Mouse (Mus musculus) lung, embryonic 14.5 days (tissue): ENCODE data around the gene Olfr722. TPM values are rescaled to one million over a fixed set of nuclear protein-coding genes. Genes with fewer than 3 reads are reported as not detected.
"Not testable (repeated sequence)": the region's sequence is repeated elsewhere in the genome, so short reads cannot be mapped to it uniquely, and the experiment has no call there.

Experiments used
- ATAC-seq: fragments of 200-750 bp; cut with Nextera tagmentation; 2 replicates; pipeline ENCODE4 v1.8.0; 2017; ENCODE audit warnings: mild to moderate bottlenecking, moderate TSS enrichment, moderate library complexity; ENCODE audit not compliant: insufficient read depth
- DNase-seq: peaks from one replicate; pipeline ENCODE4 v3.0.0-alpha.2; 2015
- H3K27ac ChIP-seq: fragments of 300-500 bp; sonication (generic); 2 replicates; pipeline ENCODE4 v1.5.1; 2014; ENCODE audit warnings: low read depth, mild to moderate bottlenecking, moderate library complexity
- H3K27me3 ChIP-seq: fragments of 300-500 bp; sonication (generic); 2 replicates; pipeline ENCODE4 v1.6.1; 2014; ENCODE audit warnings: low read length, control low read depth; ENCODE audit not compliant: insufficient read depth
- H3K36me3 ChIP-seq: fragments of 300-500 bp; sonication (generic); 2 replicates; pipeline ENCODE4 v1.6.1; 2014; ENCODE audit warnings: control low read depth; ENCODE audit not compliant: insufficient read depth
- H3K4me1 ChIP-seq: fragments of 300-500 bp; sonication (generic); 2 replicates; pipeline ENCODE4 v1.6.1; 2014; ENCODE audit warnings: antibody characterized with exemption, control low read depth; ENCODE audit not compliant: insufficient read depth
- H3K4me2 ChIP-seq: fragments of 300-500 bp; sonication (generic); 2 replicates; pipeline ENCODE4 v1.6.1; 2014; ENCODE audit warnings: mild to moderate bottlenecking
- H3K4me3 ChIP-seq: fragments of 300-500 bp; sonication (generic); 2 replicates; pipeline ENCODE4 v1.5.1; 2014; ENCODE audit warnings: low read depth, low read length
- H3K9ac ChIP-seq: fragments of 300-500 bp; sonication (generic); 2 replicates; pipeline ENCODE4 v1.6.1; 2014
- H3K9me3 ChIP-seq: fragments of 300-500 bp; sonication (generic); 2 replicates; pipeline ENCODE4 v1.6.1; 2016; ENCODE audit warnings: low read depth, low read length, control low read depth
- CTCF ChIP-seq: IDR thresholded peaks from 2 replicates; pipeline ENCODE4 v1.5.1; 2016; ENCODE audit warnings: antibody characterized with exemption, low read depth
- polyA plus RNA-seq: library from polyadenylated mRNA; unstranded; fragments of >200 nt; fragmentation: Nextera tagmentation; extraction: Ambion mirVana; gene quantifications from 2 replicates; pipeline ENCODE4 v1.2.1, GENCODE M21; 2014

Olfr722 gene
- polyA plus RNA-seq, result not detected in 2 replicates

DNA sequence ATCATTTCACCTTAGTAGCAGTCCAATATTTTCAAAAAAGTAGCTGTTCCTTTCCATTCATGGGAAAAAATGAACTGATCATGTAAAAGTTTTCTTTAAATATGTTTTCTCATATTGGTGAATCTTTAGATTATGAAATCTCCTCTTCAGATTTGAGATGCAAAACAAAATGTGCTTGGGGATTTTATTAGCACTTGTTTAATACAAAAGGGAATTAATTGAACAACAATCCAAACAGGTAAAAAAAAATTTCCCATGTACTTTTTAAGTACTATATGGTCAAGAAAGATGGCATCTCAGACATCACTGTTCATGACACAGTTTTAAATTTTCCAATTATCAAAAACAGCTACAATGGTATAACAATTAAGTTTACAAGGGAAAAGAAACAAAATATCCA lies at the start of gene Olfr722:
Gene Olfr722, minus strand, starts transcription at position 101 of the 400 bp plus-strand sequence.
- no peaks in the 10 kb centered on the region for H3K4me1 ChIP-seq
- no peak within 1 kb of the TSS for H3K4me3 ChIP-seq
- no peaks in the 10 kb centered on the region for H3K9me3 ChIP-seq
- no peak for DNase-seq
- H3K9ac ChIP-seq, result no peak within 1 kb of the TSS
- H3K27ac ChIP-seq, result no peak within 1 kb of the TSS
- TF ChIP-seq CTCF, result no peak
- no peaks in the 10 kb centered on the region for H3K27me3 ChIP-seq
- ATAC-seq, result no peak
- H3K4me2 ChIP-seq, result no peak within 1 kb of the TSS
- no peaks in the 10 kb centered on the region for H3K36me3 ChIP-seq

DNA sequence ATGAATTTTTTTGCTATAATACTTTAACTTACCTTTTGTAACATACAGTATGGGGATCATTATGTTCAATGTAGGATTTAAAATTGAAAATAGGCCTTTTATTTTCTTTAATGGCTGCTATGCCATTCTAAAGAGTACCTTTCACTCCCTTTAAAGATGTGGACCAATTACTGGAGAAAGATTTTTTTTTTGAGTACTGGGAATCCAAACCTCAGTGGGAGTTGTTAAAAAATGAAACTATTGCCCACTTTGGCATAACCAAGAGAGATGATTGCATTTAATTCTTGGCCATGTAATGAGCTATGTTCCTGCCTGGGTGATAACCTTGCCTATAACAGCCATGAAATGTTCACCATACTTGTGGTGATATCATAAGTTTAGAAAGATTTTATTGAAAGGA lies 29.9 kb upstream of the Olfr722 start, which contains the start of gene Olfr723:
Gene Olfr723, minus strand, starts transcription at position 101 of the 400 bp plus-strand sequence.
- not testable (repeated sequence) for H3K4me1 ChIP-seq, H3K36me3 ChIP-seq, H3K4me3 ChIP-seq, ATAC-seq, H3K27ac ChIP-seq, H3K9me3 ChIP-seq, H3K4me2 ChIP-seq, H3K27me3 ChIP-seq, H3K9ac ChIP-seq, DNase-seq

DNA sequence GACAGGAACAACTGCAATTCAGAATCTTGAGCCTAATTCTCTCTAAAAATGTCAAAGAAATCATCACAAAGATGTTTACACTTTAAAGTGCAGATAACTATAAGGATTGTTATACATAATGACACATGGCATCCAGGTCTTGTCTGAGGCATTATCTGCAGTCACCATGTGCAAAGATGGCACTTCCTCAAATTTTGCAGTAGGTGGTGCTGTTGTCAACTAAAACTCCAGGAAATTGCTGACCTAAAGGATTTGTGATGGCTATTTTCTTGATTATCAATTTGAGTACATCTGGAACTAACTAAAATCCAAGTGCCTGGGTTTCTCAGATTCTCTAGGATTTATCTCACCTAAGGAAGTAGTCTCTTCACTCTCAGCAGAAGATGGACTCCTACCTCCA lies 41.4 kb downstream of the Olfr722 start:
- Histone ChIP-seq H3K27ac (no peak overlapping the region), H3K4me2 (no peak overlapping the region), H3K9ac (no peak overlapping the region), H3K9me3 (no peaks in the 10 kb centered on the region), H3K36me3 (no peaks in the 10 kb centered on the region), H3K4me1 (no peaks in the 10 kb centered on the region), H3K4me3 (no peak overlapping the region), H3K27me3 (no peaks in the 10 kb centered on the region)
- peak; percentile 60 for DNase-seq
- ATAC-seq, result no peak
- peak; percentile 51 for TF ChIP-seq CTCF

Other genes with a start within 250 kb of the Olfr722 start
- 12.0 and 12.2 TPM in 2 replicates for gene Armh4, start 118.6 kb downstream of the Olfr722 start, polyA plus RNA-seq
- gene Olfr723, start 29.8 kb upstream of the Olfr722 start, polyA plus RNA-seq, result not detected in 2 replicates
- gene Olfr724, start 61.3 kb upstream of the Olfr722 start, polyA plus RNA-seq, result not detected in 2 replicates
- gene Olfr725, start 138.4 kb upstream of the Olfr722 start, polyA plus RNA-seq, result not detected in 2 replicates
- not detected in 2 replicates for gene Olfr726, start 189.0 kb upstream of the Olfr722 start, polyA plus RNA-seq
- gene Olfr727, start 221.2 kb upstream of the Olfr722 start, polyA plus RNA-seq, result not detected in 2 replicates
- gene Olfr728, start 240.7 kb upstream of the Olfr722 start, polyA plus RNA-seq, result not detected in 2 replicates